Mouse (Mus musculus): ENCODE data around the gene Gpr108.

Gene Gpr108

GRCm38 (mm10) chr17:57271301-57271700 is 23.1 kb upstream of the Gpr108 start:
- DNase-seq = no peak

- no peak for DNase-seq
These were observed 19.4 kb upstream of the Gpr108 start for GRCm38 (mm10) chr17:57267556-57268126.

GRCm38 (mm10) chr17:57264972-57265945 is 17.0 kb upstream of the Gpr108 start:
- DNase-seq = peak; percentile 51 to 71

- DNase-seq = no peak
These were observed 15.9 kb upstream of the Gpr108 start for GRCm38 (mm10) chr17:57264164-57264563.

GRCm38 (mm10) chr17:57262901-57263550 is 14.8 kb upstream of the Gpr108 start:
- no peak for DNase-seq

GRCm38 (mm10) chr17:57261796-57262195 is 13.6 kb upstream of the Gpr108 start:
- no peak for DNase-seq

GRCm38 (mm10) chr17:57261286-57261685 is 13.0 kb upstream of the Gpr108 start:
- DNase-seq = no peak

GRCm38 (mm10) chr17:57260351-57260750 is 12.1 kb upstream of the Gpr108 start:
- DNase-seq = no peak

GRCm38 (mm10) chr17:57259742-57260141 is 11.5 kb upstream of the Gpr108 start:
- no peak for DNase-seq

- no peak for DNase-seq
These were observed 9.9 kb upstream of the Gpr108 start for GRCm38 (mm10) chr17:57258191-57258590.

GRCm38 (mm10) chr17:57256921-57257485 is 8.8 kb upstream of the Gpr108 start:
- peak in 1 of 2 experiments; percentile 1 for DNase-seq

GRCm38 (mm10) chr17:57255354-57255753 is 7.1 kb upstream of the Gpr108 start:
- DNase-seq = no peak

- DNase-seq = peak in 1 of 2 experiments; percentile 0
These were observed 5.1 kb upstream of the Gpr108 start for GRCm38 (mm10) chr17:57253306-57253705.

- peak in 1 of 2 experiments; percentile 0 for DNase-seq
These were observed 3.2 kb upstream of the Gpr108 start for GRCm38 (mm10) chr17:57251431-57251830.

- DNase-seq = peak in 1 of 2 experiments; percentile 27
These were observed 2.4 kb upstream of the Gpr108 start for GRCm38 (mm10) chr17:57250461-57251160.

GRCm38 (mm10) chr17:57249186-57250181 is 1.2 kb upstream of the Gpr108 start, which contains the start of gene Trip10:
TSS of gene Trip10 (plus strand) at chr17:57249455.
- peak; percentile 74 to 81 for DNase-seq

GRCm38 (mm10) chr17:57248771-57249170 is 525 bp upstream of the Gpr108 start:
- peak; percentile 31 to 34 for DNase-seq

GRCm38 (mm10) chr17:57247393-57248200 is 649 bp downstream of the Gpr108 start:
- DNase-seq = peak; percentile 86 to 91

- no peak for DNase-seq
These were observed 1.4 kb downstream of the Gpr108 start for GRCm38 (mm10) chr17:57246663-57247392.
